Mouse (Mus musculus) cerebellum, adult 9-10 months (tissue): ENCODE results near the gene Dlg2.

Source experiments
- DNase-seq: peaks from one replicate; pipeline ENCODE4 v3.0.0; 2022

Gene Dlg2

DNA sequence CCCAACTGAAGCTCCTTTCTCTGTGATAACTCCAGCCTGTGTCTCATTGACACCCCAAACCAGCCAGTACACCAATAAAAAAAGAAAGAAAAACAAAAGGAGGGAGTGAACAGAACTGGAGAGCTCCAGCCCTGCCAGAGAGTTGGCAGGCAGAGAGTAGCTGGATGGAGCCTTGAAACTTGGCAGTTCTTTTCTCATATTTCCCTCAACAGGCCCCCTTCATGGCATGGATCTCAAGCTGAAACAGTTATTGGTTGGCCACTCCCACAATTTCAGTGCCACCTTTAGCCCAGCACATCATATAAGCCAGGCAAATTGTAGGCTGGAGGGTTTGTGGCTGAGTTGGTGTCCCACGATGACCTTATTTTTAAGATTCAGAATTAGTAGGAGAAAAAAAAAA is 2015.8 kb downstream of the Dlg2 start:
- no peak for DNase-seq

DNA sequence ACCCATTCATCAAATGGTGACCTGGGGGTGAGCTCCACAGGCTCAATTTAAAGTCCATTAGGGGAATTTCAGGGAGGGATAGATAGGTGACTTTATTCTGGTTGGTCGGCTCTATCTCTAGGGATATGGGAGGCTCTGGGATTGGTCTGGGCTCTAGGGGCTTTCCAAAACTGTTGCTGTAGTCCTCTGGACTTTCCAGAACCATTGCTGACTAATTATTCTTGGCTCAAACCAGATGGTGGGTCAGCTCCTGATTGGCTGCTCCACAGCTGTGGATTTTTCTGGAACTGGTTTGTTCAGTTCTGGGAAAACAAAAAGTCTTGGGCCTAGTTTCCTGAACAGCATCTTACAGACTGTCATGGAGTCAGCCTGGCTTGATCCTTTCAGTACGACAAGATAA is 2017.0 kb downstream of the Dlg2 start:
- DNase-seq: no peak
